Mouse (Mus musculus): ENCODE results near the gene Snw1. TPM values are rescaled to one million over a fixed set of nuclear protein-coding genes. Genes with fewer than 3 reads are reported as not detected.

The Snw1 gene
- polyA plus RNA-seq, 1 experiment from 2014 or later = 88.9 TPM

GRCm38 (mm10) chr12:87428295-87428694, 43.8 kb downstream of the Snw1 start:
- Histone ChIP-seq H3K27ac (ENCODE audit: low read length) (no peak overlapping the region), H3K4me3 (ENCODE audit: low read length) (no peak overlapping the region), H3K36me3 (ENCODE audit: control insufficient read depth, insufficient read depth) (peaks cover 72% of the 10 kb centered on the region), H3K4me2 (ENCODE audit: low read depth, low read length) (no peak overlapping the region), H3K9ac (ENCODE audit: low read length) (no peak overlapping the region), H3K4me1 (ENCODE audit: control insufficient read depth, insufficient read depth, low read length) (no peaks in the 10 kb centered on the region), H3K27me3 (ENCODE audit: control insufficient read depth, insufficient read depth, low read length) (no peaks in the 10 kb centered on the region), H3K9me3 (replicated peaks; ENCODE audit: control insufficient read depth, low read length) (no peaks in the 10 kb centered on the region)
- WGBS = 91% methylated on average over 2 of the region's 2 CpGs
- no peak for ATAC-seq (replicated peaks; ENCODE audit: extremely low read depth, insufficient read depth, low FRiP score)

GRCm38 (mm10) chr12:87426354-87427031, 45.6 kb downstream of the Snw1 start:
- H3K36me3 ChIP-seq (ENCODE audit: control insufficient read depth, insufficient read depth) = peaks cover 66% of the 10 kb centered on the region
- H3K4me2 ChIP-seq (ENCODE audit: low read depth, low read length) = no peak overlapping the region
- WGBS = 92% methylated on average over 5 of the region's 5 CpGs
- no peak overlapping the region for H3K27ac ChIP-seq (ENCODE audit: low read length)
- H3K9ac ChIP-seq (ENCODE audit: low read length) = no peak overlapping the region
- H3K9me3 ChIP-seq (replicated peaks; ENCODE audit: control insufficient read depth, low read length) = no peaks in the 10 kb centered on the region
- ATAC-seq (replicated peaks; ENCODE audit: extremely low read depth, insufficient read depth, low FRiP score) = no peak
- H3K27me3 ChIP-seq (ENCODE audit: control insufficient read depth, insufficient read depth, low read length) = no peaks in the 10 kb centered on the region
- H3K4me1 ChIP-seq (ENCODE audit: control insufficient read depth, insufficient read depth, low read length) = no peaks in the 10 kb centered on the region
- no peak overlapping the region for H3K4me3 ChIP-seq (ENCODE audit: low read length)

- peaks cover 46% of the 10 kb centered on the region for H3K36me3 ChIP-seq (ENCODE audit: control insufficient read depth, insufficient read depth)
- H3K4me3 ChIP-seq (ENCODE audit: low read length) = no peak overlapping the region
- ATAC-seq (replicated peaks; ENCODE audit: extremely low read depth, insufficient read depth, low FRiP score) = no peak
- H3K27me3 ChIP-seq (ENCODE audit: control insufficient read depth, insufficient read depth, low read length) = no peaks in the 10 kb centered on the region
- no peak overlapping the region for H3K27ac ChIP-seq (ENCODE audit: low read length)
- H3K4me2 ChIP-seq (ENCODE audit: low read depth, low read length) = no peak overlapping the region
- 37% methylated on average over 3 of the region's 3 CpGs for WGBS
- H3K4me1 ChIP-seq (ENCODE audit: control insufficient read depth, insufficient read depth, low read length) = peaks cover 3% of the 10 kb centered on the region; the same call in 1 of the 2 replicates
- no peak overlapping the region for H3K9ac ChIP-seq (ENCODE audit: low read length)
- H3K9me3 ChIP-seq (replicated peaks; ENCODE audit: control insufficient read depth, low read length) = no peaks in the 10 kb centered on the region
Measured at GRCm38 (mm10) chr12:87424516-87424915, 47.6 kb downstream of the Snw1 start.

GRCm38 (mm10) chr12:87423700-87424099, 48.4 kb downstream of the Snw1 start:
- peaks cover 3% of the 10 kb centered on the region; the same call in 1 of the 2 replicates for H3K4me1 ChIP-seq (ENCODE audit: control insufficient read depth, insufficient read depth, low read length)
- H3K36me3 ChIP-seq (ENCODE audit: control insufficient read depth, insufficient read depth) = peaks cover 38% of the 10 kb centered on the region
- no peak for ATAC-seq (replicated peaks; ENCODE audit: extremely low read depth, insufficient read depth, low FRiP score)
- no peak overlapping the region for H3K4me3 ChIP-seq (ENCODE audit: low read length)
- no peak overlapping the region for H3K4me2 ChIP-seq (ENCODE audit: low read depth, low read length)
- 25% methylated on average over 1 of the region's 1 CpGs for WGBS
- H3K9ac ChIP-seq (ENCODE audit: low read length) = no peak overlapping the region
- H3K9me3 ChIP-seq (replicated peaks; ENCODE audit: control insufficient read depth, low read length) = no peaks in the 10 kb centered on the region
- no peak overlapping the region for H3K27ac ChIP-seq (ENCODE audit: low read length)
- no peaks in the 10 kb centered on the region for H3K27me3 ChIP-seq (ENCODE audit: control insufficient read depth, insufficient read depth, low read length)

GRCm38 (mm10) chr12:87421708-87422507, 50.2 kb downstream of the Snw1 start:
- Histone ChIP-seq H3K27me3 (ENCODE audit: control insufficient read depth, insufficient read depth, low read length) (no peaks in the 10 kb centered on the region), H3K9ac (ENCODE audit: low read length) (no peak overlapping the region), H3K4me2 (ENCODE audit: low read depth, low read length) (no peak overlapping the region), H3K36me3 (ENCODE audit: control insufficient read depth, insufficient read depth) (peaks cover 22% of the 10 kb centered on the region), H3K4me3 (ENCODE audit: low read length) (no peak overlapping the region), H3K9me3 (replicated peaks; ENCODE audit: control insufficient read depth, low read length) (no peaks in the 10 kb centered on the region), H3K27ac (ENCODE audit: low read length) (no peak overlapping the region), H3K4me1 (ENCODE audit: control insufficient read depth, insufficient read depth, low read length) (peaks cover 3% of the 10 kb centered on the region; the same call in 1 of the 2 replicates)
- ATAC-seq (replicated peaks; ENCODE audit: extremely low read depth, insufficient read depth, low FRiP score) = no peak
- WGBS = 58% methylated on average over 5 of the region's 5 CpGs

GRCm38 (mm10) chr12:87419974-87420485, 52.0 kb downstream of the Snw1 start:
- WGBS = 64% methylated on average over 12 of the region's 12 CpGs
- Histone ChIP-seq H3K27ac (ENCODE audit: low read length) (no peak overlapping the region), H3K4me2 (ENCODE audit: low read depth, low read length) (no peak overlapping the region), H3K36me3 (ENCODE audit: control insufficient read depth, insufficient read depth) (peaks cover 12% of the 10 kb centered on the region), H3K4me3 (ENCODE audit: low read length) (no peak overlapping the region), H3K9ac (ENCODE audit: low read length) (no peak overlapping the region), H3K27me3 (ENCODE audit: control insufficient read depth, insufficient read depth, low read length) (no peaks in the 10 kb centered on the region), H3K9me3 (replicated peaks; ENCODE audit: control insufficient read depth, low read length) (no peaks in the 10 kb centered on the region), H3K4me1 (ENCODE audit: control insufficient read depth, insufficient read depth, low read length) (peaks cover 3% of the 10 kb centered on the region; the same call in 1 of the 2 replicates)
- ATAC-seq (replicated peaks; ENCODE audit: extremely low read depth, insufficient read depth, low FRiP score) = no peak

- no peaks in the 10 kb centered on the region for H3K27me3 ChIP-seq (ENCODE audit: control insufficient read depth, insufficient read depth, low read length)
- peaks cover 3% of the 10 kb centered on the region; the same call in 1 of the 2 replicates for H3K4me1 ChIP-seq (ENCODE audit: control insufficient read depth, insufficient read depth, low read length)
- no peak overlapping the region for H3K9ac ChIP-seq (ENCODE audit: low read length)
- no peak for ATAC-seq (replicated peaks; ENCODE audit: extremely low read depth, insufficient read depth, low FRiP score)
- no peaks in the 10 kb centered on the region for H3K9me3 ChIP-seq (replicated peaks; ENCODE audit: control insufficient read depth, low read length)
- H3K36me3 ChIP-seq (ENCODE audit: control insufficient read depth, insufficient read depth) = peaks cover 12% of the 10 kb centered on the region
- H3K27ac ChIP-seq (ENCODE audit: low read length) = no peak overlapping the region
- WGBS = 70% methylated on average over 5 of the region's 5 CpGs
- H3K4me3 ChIP-seq (ENCODE audit: low read length) = no peak overlapping the region
- no peak overlapping the region for H3K4me2 ChIP-seq (ENCODE audit: low read depth, low read length)
Measured at GRCm38 (mm10) chr12:87418921-87419320, 53.2 kb downstream of the Snw1 start.

- ATAC-seq (replicated peaks; ENCODE audit: extremely low read depth, insufficient read depth, low FRiP score) = no peak
- H3K9me3 ChIP-seq (replicated peaks; ENCODE audit: control insufficient read depth, low read length) = no peaks in the 10 kb centered on the region
- peaks cover 4% of the 10 kb centered on the region for H3K4me1 ChIP-seq (ENCODE audit: control insufficient read depth, insufficient read depth, low read length)
- H3K9ac ChIP-seq (ENCODE audit: low read length) = no peak overlapping the region
- no peaks in the 10 kb centered on the region for H3K36me3 ChIP-seq (ENCODE audit: control insufficient read depth, insufficient read depth)
- H3K4me2 ChIP-seq (ENCODE audit: low read depth, low read length) = no peak overlapping the region
- WGBS = 30% methylated on average over 7 of the region's 7 CpGs
- no peaks in the 10 kb centered on the region for H3K27me3 ChIP-seq (ENCODE audit: control insufficient read depth, insufficient read depth, low read length)
- H3K4me3 ChIP-seq (ENCODE audit: low read length) = no peak overlapping the region
- no peak overlapping the region for H3K27ac ChIP-seq (ENCODE audit: low read length)
Measured at GRCm38 (mm10) chr12:87416690-87417089, 55.4 kb downstream of the Snw1 start.

- H3K27ac ChIP-seq (ENCODE audit: low read length) = no peak overlapping the region
- WGBS = 67% methylated on average over 4 of the region's 4 CpGs
- H3K9ac ChIP-seq (ENCODE audit: low read length) = no peak overlapping the region
- no peak for ATAC-seq (replicated peaks; ENCODE audit: extremely low read depth, insufficient read depth, low FRiP score)
- H3K9me3 ChIP-seq (replicated peaks; ENCODE audit: control insufficient read depth, low read length) = no peaks in the 10 kb centered on the region
- no peaks in the 10 kb centered on the region for H3K36me3 ChIP-seq (ENCODE audit: control insufficient read depth, insufficient read depth)
- no peak overlapping the region for H3K4me2 ChIP-seq (ENCODE audit: low read depth, low read length)
- H3K4me1 ChIP-seq (ENCODE audit: control insufficient read depth, insufficient read depth, low read length) = peaks cover 14% of the 10 kb centered on the region
- H3K4me3 ChIP-seq (ENCODE audit: low read length) = no peak overlapping the region
- H3K27me3 ChIP-seq (ENCODE audit: control insufficient read depth, insufficient read depth, low read length) = no peaks in the 10 kb centered on the region
Measured at GRCm38 (mm10) chr12:87415358-87415757, 56.7 kb downstream of the Snw1 start.

Data from heart, embryonic 16.5 days (tissue).